Mouse (Mus musculus): Measurements from ENCODE around the gene Stk39.

Stk39 gene

GRCm38 (mm10) chr2:68289961-68290360, 182.1 kb downstream of the Stk39 start:
- DNase-seq (ENCODE audit: low read depth, low spot score) = no peak

DNA sequence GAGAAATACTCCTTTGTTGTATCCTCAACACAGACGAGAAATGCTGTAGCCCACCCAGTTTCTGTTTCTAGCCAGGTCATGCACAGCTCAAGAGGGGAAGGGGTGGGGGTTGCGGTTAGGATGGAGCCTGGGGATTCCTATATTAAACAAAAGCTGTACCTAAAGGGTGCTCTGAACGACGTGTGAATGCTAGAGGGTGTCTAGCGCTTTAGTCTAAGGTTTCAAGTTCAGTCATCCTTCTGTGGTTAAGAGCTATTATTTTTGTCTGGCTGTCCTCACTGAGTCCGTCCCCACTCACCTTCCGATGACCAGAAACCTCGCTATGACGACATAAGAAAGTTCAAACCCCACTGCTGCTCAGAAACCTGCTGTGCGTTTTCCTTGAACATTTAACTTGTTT, 182.9 kb downstream of the Stk39 start:
- DNase-seq (ENCODE audit: low read depth, low spot score) = no peak

GRCm38 (mm10) chr2:68288106-68288505, 184.0 kb downstream of the Stk39 start:
- no peak for DNase-seq (ENCODE audit: low read depth, low spot score)

DNA sequence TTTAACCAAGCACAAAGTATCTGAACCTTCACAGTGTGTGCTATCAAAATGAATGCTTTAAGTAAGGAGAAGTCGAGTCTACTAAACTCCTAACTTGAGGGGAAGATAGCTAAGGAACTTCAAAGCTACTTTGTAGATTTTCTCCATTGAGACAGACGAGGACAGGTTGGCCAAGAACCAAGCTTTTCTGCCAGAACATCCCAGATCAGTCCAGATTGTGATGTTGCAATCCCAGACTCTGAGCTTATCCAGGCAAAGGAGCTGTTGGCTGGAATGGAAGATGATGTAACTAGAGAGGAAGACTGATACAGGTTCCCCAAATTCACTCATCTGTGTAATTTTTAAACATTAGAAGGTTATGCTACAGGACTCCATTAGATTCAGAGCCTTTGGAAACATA, 187.7 kb downstream of the Stk39 start:
- no peak for DNase-seq (ENCODE audit: low read depth, low spot score)

GRCm38 (mm10) chr2:68283021-68283548, 189.0 kb downstream of the Stk39 start:
- DNase-seq (ENCODE audit: low read depth, low spot score) = no peak

- DNase-seq (ENCODE audit: low read depth, low spot score) = no peak
Measured at GRCm38 (mm10) chr2:68281575-68281974, 190.5 kb downstream of the Stk39 start.

DNA sequence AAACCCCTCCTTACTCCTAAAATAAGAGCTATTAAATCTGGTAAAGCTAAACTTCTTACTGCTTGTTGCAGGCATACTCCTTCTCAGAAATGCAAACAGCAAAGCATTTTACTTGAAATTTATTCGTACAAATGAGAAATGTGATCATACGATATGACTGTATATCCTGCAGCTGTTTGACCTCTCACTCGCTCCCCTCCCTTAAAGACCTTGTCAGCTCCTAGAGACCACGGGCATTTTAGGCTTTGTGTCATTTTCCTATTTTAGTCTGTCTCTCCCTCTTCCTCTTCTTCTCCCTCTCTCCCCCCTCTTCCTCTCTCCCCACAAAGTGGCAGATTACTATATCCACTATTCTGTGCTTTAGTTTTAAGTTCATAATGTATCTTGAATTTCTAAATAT, 200.8 kb downstream of the Stk39 start:
- no peak for DNase-seq (ENCODE audit: low read depth, low spot score)

DNA sequence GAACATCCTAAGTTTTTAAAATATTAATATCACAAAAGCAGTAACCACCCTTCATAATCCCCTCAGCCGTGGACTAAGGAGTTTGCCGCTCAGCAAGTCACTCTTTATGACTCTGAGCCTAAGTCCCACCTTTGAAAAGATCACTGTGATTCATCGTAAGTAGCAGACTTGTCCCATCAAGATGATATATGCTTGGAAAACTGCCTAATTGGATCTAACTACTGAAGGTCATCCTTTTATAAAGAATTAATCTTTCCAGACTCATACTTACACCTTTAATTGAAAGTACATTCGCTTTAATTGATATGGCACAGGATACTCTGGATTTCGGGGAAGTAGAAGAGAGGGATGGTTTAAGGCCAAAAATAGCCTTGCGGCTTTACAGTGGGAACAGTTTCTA, 201.2 kb downstream of the Stk39 start:
- DNase-seq (ENCODE audit: low read depth, low spot score) = no peak

DNA sequence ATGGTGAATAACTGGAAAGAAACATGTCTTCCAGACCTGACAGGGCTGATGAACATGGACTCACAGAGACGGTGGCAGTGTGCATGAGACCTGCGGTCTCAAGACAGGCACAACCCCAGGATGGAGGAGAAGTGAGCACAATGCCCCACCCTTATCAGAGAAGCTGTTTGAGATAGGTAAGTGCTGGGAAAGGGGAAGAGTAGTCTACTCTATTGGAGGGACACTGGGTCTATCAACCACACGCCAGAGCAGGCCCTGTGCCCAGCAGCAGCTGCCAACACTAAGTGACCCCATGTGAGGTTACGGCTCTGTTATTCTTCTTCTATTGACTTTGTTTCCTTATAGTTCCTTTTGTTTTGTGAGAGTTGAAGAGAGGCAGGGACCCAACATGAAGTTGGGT, 202.4 kb downstream of the Stk39 start:
- DNase-seq (ENCODE audit: low read depth, low spot score) = no peak

- DNase-seq (ENCODE audit: low read depth, low spot score) = no peak
Measured at GRCm38 (mm10) chr2:68264826-68265225, 207.2 kb downstream of the Stk39 start.

- no peak for DNase-seq (ENCODE audit: low read depth, low spot score)
Measured at GRCm38 (mm10) chr2:68260911-68261310, 211.2 kb downstream of the Stk39 start.

GRCm38 (mm10) chr2:68257571-68257970, 214.5 kb downstream of the Stk39 start:
- no peak for DNase-seq (ENCODE audit: low read depth, low spot score)

GRCm38 (mm10) chr2:68256472-68256871, 215.6 kb downstream of the Stk39 start:
- DNase-seq (ENCODE audit: low read depth, low spot score) = no peak

- no peak for DNase-seq (ENCODE audit: low read depth, low spot score)
Measured at GRCm38 (mm10) chr2:68254756-68255155, 217.3 kb downstream of the Stk39 start.

- no peak for DNase-seq (ENCODE audit: low read depth, low spot score)
Measured at GRCm38 (mm10) chr2:68253222-68253621, 218.8 kb downstream of the Stk39 start.

DNA sequence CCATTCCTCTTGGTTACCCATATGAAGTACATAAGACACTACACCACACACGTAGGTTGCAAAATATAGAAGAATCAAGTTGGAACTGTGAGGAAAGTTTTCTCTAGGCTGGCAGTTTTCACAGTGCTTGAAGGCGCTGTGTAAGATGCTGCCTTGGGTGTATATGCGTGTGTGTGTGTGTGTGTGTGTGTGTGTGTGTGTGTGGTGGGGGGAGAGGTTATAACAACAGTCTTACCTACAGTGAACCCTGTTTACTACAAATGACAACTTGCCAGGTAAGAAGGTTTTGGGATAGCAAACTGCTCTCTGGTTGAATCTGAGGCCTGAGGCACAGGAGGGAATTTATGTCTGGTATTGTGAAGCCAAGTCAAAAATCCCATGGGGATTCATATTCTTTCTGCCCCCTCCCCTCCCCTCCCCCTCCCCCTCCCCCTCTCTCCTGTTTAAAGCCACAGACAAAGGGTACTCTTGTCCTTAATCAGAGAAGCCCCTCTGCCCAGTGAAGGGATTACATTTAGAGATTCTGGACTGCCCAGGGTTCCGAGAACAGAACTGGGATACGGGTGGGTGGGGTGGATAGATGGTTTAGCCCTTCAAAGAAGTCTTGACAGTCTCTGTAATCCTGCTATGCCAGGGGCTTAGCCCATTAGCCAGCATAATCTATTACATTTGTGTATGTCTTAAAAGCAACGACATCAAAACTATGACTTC, 219.9 kb downstream of the Stk39 start:
- DNase-seq (ENCODE audit: low read depth, low spot score) = no peak

- DNase-seq (ENCODE audit: low read depth, low spot score) = no peak
Measured at GRCm38 (mm10) chr2:68250897-68251296, 221.2 kb downstream of the Stk39 start.

- DNase-seq (ENCODE audit: low read depth, low spot score) = no peak
Measured at GRCm38 (mm10) chr2:68249855-68250424, 222.1 kb downstream of the Stk39 start.

- no peak for DNase-seq (ENCODE audit: low read depth, low spot score)
Measured at GRCm38 (mm10) chr2:68246284-68246683, 225.8 kb downstream of the Stk39 start.

- DNase-seq (ENCODE audit: low read depth, low spot score) = no peak
Measured at GRCm38 (mm10) chr2:68244556-68244955, 227.5 kb downstream of the Stk39 start.

GRCm38 (mm10) chr2:68243879-68244553, 228.1 kb downstream of the Stk39 start:
- DNase-seq (ENCODE audit: low read depth, low spot score) = no peak

DNA sequence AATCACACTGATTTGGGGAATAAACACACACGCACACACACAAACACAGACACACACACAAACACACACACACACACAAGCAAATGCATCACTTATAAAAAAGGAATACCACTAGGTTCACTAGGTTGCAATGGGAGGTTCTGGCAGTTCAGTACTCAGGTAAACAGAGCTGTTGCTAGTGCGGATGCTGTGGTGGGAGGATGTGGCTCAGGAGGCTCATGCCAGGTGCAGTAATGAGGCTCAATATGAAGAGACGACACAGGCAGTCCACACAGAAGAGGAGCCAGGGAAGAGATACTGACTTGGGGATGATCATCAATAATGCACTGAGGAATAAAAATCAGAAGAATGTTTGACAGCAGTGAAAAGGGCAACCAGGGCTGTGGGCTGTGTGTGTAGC, 228.8 kb downstream of the Stk39 start:
- DNase-seq (ENCODE audit: low read depth, low spot score) = no peak

GRCm38 (mm10) chr2:68242069-68242468, 230.0 kb downstream of the Stk39 start:
- DNase-seq (ENCODE audit: low read depth, low spot score) = no peak
